Mouse (Mus musculus): ENCODE measurements around the gene Foxi3. TPM values are rescaled to one million over a fixed set of nuclear protein-coding genes. Genes with fewer than 3 reads are reported as not detected.

Foxi3 gene
- polyA plus RNA-seq, 1 experiment from 2014 or later = not detected

DNA sequence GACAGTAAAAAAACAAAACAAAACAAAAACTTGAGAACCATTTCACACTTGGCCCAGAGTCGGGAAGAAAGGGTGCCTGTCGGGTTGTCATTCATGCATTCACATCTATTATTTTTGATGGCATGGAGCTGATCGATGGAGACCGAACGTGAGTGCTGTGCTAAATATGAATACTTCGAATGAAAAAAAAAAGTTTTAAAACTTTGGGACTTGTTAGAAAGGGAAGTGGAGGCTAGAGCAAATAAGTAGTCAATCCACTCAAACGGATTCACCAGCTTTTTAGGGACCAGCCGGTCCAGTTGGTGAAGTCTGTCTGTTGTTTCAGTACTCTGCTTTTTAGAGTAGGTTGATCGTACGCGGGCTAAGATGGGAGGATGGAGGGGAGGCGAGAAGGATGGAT is 490 bp upstream of the Foxi3 start:
- peak overlapping the region; percentile 52 for H3K4me3 ChIP-seq
- no peaks in the 10 kb centered on the region for H3K9me3 ChIP-seq
- WGBS = under 1% methylated on average over 12 of the region's 12 CpGs
- no peak overlapping the region for H3K27ac ChIP-seq (replicated peaks)
- H3K9ac ChIP-seq (replicated peaks) = no peak overlapping the region
- no peak for ATAC-seq (ENCODE audit: low FRiP score, low read depth)
- peak overlapping the region; percentile 86 for H3K4me2 ChIP-seq (replicated peaks)
- peaks cover 14% of the 10 kb centered on the region for H3K4me1 ChIP-seq
- H3K27me3 ChIP-seq = peaks cover 74% of the 10 kb centered on the region
- H3K36me3 ChIP-seq = no peaks in the 10 kb centered on the region

DNA sequence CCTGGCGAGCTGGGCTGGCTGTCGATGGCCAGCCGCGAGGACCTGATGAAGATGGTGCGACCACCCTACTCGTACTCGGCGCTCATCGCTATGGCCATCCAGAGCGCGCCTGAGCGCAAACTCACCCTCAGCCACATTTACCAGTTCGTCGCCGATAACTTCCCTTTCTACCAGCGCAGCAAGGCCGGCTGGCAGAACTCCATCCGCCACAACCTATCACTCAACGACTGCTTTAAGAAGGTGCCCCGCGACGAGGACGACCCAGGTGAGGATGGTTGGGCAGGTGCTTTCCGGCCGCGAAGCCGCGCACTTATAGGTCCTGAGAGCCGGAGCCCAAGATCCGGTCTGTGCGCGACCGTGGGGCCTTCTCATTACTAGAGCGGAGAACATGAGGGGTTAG is 605 bp downstream of the Foxi3 start:
- Histone ChIP-seq H3K4me1 (peaks cover 14% of the 10 kb centered on the region), H3K4me3 (peak overlapping the region; percentile 52), H3K4me2 (replicated peaks) (peak overlapping the region; percentile 86), H3K9me3 (no peaks in the 10 kb centered on the region), H3K27ac (replicated peaks) (no peak overlapping the region), H3K9ac (replicated peaks) (peak overlapping the region; percentile 41; the same call in 1 of the 2 replicates), H3K27me3 (peaks cover 77% of the 10 kb centered on the region), H3K36me3 (no peaks in the 10 kb centered on the region)
- under 1% methylated on average over 34 of the region's 34 CpGs for WGBS
- ATAC-seq (ENCODE audit: low FRiP score, low read depth) = no peak; the same call in 1 of the 2 replicates

DNA sequence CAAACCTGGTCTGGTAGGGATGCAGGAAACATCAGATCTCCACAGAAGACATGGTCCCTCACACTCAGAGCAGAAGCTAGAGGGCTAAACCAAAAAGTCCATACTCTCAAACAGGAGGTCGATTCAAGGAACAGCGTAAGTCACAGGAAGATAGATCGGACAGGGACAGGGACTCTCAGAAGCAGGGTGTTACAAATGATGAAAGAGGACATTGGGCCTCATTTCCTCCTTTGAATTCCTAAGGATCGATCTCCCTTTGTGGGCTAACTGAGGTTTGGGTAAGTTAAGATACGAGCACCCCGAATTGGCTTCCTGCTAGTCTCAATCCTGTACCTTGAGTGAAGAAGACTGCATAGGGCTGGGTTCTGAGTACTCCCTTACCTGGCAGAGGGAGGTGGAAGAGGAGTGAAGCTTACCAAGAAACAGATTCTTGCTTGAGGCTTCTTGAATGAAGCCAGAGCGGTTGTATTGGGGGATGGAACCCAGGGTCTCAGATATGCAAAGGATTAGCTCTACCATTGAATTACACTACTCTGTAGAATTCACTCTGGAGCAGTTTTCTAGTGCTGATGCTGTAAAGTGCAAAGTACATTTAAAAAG is 1.1 kb downstream of the Foxi3 start:
- peak overlapping the region; percentile 86; the same call in 1 of the 2 replicates for H3K4me2 ChIP-seq (replicated peaks)
- no peak for ATAC-seq (ENCODE audit: low FRiP score, low read depth)

DNA sequence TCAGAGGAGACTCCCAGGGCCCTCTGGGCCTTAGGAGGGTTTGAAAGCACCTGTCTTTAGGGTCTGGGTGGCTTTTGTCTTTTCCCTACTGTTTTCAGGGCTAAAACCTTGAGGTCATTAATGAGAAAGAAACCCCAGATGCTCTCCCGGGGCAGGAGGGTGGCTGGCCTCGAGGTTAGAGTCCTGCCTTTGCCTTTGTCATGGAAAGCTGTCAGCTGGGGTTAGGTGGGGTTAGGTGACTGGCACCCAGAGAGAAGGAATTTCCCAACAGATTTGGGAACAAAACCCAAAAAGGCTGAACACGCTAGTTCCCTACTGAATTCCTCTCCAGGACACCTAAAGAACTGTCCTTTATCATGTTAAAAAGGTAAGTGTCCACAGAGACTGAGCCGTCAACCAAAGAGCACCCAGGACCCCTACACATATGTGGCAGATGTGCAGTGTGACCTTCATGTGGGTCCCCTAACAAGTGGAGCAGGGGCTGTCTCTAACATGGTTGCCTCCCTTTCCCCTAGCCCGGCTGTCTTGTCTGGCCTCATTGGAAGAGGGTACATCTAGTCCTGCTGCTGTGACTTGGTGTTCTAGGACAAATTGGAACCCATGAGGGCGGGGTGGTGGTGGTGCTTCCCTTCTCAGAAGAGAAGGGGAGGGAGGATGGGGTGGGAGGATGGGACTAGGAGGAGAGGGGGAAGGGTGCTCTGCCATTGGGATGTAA is 7.9 kb downstream of the Foxi3 start:
- Histone ChIP-seq H3K4me1 (peaks cover 16% of the 10 kb centered on the region), H3K27ac (replicated peaks) (no peak overlapping the region), H3K36me3 (no peaks in the 10 kb centered on the region), H3K9me3 (no peaks in the 10 kb centered on the region), H3K27me3 (peaks cover 56% of the 10 kb centered on the region), H3K9ac (replicated peaks) (no peak overlapping the region), H3K4me3 (no peak overlapping the region), H3K4me2 (replicated peaks) (no peak overlapping the region)
- WGBS = 20% methylated on average over 6 of the region's 6 CpGs
- ATAC-seq (ENCODE audit: low FRiP score, low read depth) = no peak

More for the DNA sequence above, 1.1 kb downstream of the Foxi3 start:
- peaks cover 14% of the 10 kb centered on the region for H3K4me1 ChIP-seq
- no peak overlapping the region for H3K9ac ChIP-seq (replicated peaks)
- H3K27me3 ChIP-seq = peaks cover 74% of the 10 kb centered on the region
- 7% methylated on average over 7 of the region's 7 CpGs for WGBS
- H3K9me3 ChIP-seq = no peaks in the 10 kb centered on the region
- H3K27ac ChIP-seq (replicated peaks) = no peak overlapping the region
- peak overlapping the region; percentile 52 for H3K4me3 ChIP-seq
- H3K36me3 ChIP-seq = no peaks in the 10 kb centered on the region

DNA sequence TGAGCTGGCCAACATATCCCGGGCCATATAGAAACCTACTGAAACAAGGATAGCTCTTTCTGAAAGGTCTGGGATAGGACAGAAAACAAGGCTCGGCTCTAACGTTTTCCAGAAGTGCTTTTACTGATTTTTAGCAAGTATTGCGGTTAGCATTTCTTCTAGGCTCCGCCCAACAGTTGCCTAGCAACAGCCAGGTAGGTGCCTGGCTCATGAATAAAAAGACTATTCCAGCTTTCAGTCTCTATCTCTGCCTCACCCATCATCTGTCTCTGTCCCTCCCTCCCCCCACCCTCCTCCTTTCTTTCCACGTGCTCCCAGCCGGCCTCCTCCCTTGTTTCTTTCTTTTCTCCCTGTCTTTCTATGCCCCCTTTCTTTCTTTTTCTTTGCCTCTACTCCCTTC is 9.4 kb downstream of the Foxi3 start:
- no peaks in the 10 kb centered on the region for H3K9me3 ChIP-seq
- no peak overlapping the region for H3K4me2 ChIP-seq (replicated peaks)
- peaks cover 42% of the 10 kb centered on the region for H3K27me3 ChIP-seq
- H3K4me1 ChIP-seq = peaks cover 16% of the 10 kb centered on the region
- WGBS = 26% methylated on average over 7 of the region's 7 CpGs
- H3K4me3 ChIP-seq = no peak overlapping the region
- ATAC-seq (ENCODE audit: low FRiP score, low read depth) = no peak
- H3K9ac ChIP-seq (replicated peaks) = no peak overlapping the region
- no peak overlapping the region for H3K27ac ChIP-seq (replicated peaks)
- H3K36me3 ChIP-seq = no peaks in the 10 kb centered on the region

DNA sequence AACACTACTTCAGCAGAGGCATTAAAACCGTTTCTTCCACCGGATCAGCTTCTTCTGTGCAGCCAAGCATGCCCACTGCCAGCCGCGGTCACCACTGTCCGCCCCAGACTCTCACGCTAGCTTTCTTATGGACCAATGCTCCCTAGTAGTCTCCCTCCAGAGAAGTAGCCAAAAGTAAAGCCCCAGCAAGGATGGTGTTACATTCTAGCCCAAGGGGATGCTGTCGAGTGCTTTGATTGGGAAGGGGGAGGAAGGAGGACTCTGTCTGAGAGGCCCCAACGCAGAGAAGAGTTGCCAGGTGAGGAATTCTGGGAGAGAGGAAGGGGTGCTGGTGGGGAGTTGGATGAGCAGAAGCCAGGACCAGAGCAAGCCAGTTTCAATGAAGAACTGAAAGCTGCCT is 11.1 kb downstream of the Foxi3 start:
- Histone ChIP-seq H3K4me2 (replicated peaks) (peak overlapping the region; percentile 47), H3K27ac (replicated peaks) (no peak overlapping the region), H3K9ac (replicated peaks) (no peak overlapping the region), H3K36me3 (no peaks in the 10 kb centered on the region), H3K4me3 (peak overlapping the region; percentile 12), H3K4me1 (peaks cover 16% of the 10 kb centered on the region), H3K27me3 (peaks cover 37% of the 10 kb centered on the region), H3K9me3 (no peaks in the 10 kb centered on the region)
- WGBS = under 1% methylated on average over 7 of the region's 8 CpGs
- 0 out of 2 replicates have a peak, but pooled peaks have one; percentile 27 for ATAC-seq (ENCODE audit: low FRiP score, low read depth)

DNA sequence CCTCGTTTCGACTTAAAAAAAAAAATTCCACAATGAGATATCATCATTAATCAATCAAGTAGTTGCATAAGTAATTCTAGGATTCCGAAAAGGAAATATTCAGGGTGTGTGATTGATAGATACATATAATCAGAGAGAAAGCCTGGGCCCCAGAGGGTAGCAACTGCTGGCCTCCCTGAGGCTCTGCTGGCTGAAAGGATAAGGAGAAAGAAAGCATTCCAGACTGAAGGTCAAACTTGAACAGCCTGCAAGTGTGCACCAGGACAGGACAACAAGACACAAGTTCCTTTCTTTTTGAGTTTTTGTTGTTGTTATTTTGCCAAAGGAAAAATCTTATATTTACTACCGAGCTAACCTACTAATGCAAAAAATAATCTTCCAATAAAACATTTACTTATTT is 12.0 kb downstream of the Foxi3 start:
- Histone ChIP-seq H3K4me3 (no peak overlapping the region), H3K4me1 (peaks cover 16% of the 10 kb centered on the region), H3K4me2 (replicated peaks) (no peak overlapping the region), H3K27me3 (peaks cover 31% of the 10 kb centered on the region), H3K27ac (replicated peaks) (no peak overlapping the region), H3K36me3 (no peaks in the 10 kb centered on the region), H3K9me3 (no peaks in the 10 kb centered on the region), H3K9ac (replicated peaks) (no peak overlapping the region)
- 68% methylated on average over 4 of the region's 4 CpGs for WGBS
- no peak for ATAC-seq (ENCODE audit: low FRiP score, low read depth)

DNA sequence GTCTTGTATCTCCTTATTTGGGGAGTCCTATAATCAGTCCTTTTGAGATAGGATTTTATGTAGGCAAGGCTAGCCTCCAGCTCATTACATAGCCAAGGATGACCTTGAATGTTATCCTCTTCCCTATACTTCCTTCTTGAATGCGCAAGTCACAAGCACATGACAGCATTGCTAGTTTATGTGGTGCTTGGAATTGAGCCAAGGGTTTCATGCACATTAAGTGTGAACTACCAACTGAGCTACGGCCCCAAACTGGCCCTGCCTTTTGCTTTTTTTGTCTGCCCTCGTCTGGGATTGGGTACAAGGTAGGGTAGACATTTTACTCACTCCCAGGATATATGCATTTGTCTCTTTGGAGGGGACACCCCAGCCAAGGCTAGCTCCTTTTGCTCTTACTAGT is 16.7 kb downstream of the Foxi3 start:
- 75% methylated on average over 3 of the region's 3 CpGs for WGBS
- Histone ChIP-seq H3K27me3 (no peaks in the 10 kb centered on the region), H3K27ac (replicated peaks) (no peak overlapping the region), H3K9ac (replicated peaks) (no peak overlapping the region), H3K4me3 (no peak overlapping the region), H3K9me3 (no peaks in the 10 kb centered on the region), H3K36me3 (no peaks in the 10 kb centered on the region), H3K4me1 (peaks cover 3% of the 10 kb centered on the region; the same call in 1 of the 2 replicates), H3K4me2 (replicated peaks) (no peak overlapping the region)
- ATAC-seq (ENCODE audit: low FRiP score, low read depth) = no peak

DNA sequence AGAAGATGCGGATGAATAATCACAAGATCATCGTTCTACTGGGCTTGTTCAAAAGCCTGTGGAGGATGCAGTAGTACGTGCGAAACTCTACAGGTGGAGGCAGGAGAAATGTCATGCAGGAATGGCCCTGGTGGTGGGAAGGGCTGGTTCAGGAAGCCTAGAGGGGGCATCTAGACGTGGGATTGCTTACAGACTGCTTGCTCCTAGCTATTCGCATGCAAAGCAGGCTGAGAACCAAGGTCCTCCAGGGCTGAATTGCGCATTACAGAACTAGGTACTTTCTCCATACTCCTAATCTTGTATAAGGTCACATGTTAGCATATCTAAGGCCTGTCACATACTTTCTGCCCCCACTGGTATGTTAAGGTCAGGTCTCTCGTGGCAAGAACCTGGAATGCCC is 24.7 kb downstream of the Foxi3 start:
- H3K27me3 ChIP-seq = no peaks in the 10 kb centered on the region
- no peaks in the 10 kb centered on the region for H3K9me3 ChIP-seq
- no peak overlapping the region for H3K4me3 ChIP-seq
- no peak overlapping the region for H3K4me2 ChIP-seq (replicated peaks)
- H3K36me3 ChIP-seq = no peaks in the 10 kb centered on the region
- ATAC-seq (ENCODE audit: low FRiP score, low read depth) = no peak
- no peak overlapping the region for H3K27ac ChIP-seq (replicated peaks)
- no peaks in the 10 kb centered on the region for H3K4me1 ChIP-seq
- H3K9ac ChIP-seq (replicated peaks) = no peak overlapping the region
- 81% methylated on average over 8 of the region's 8 CpGs for WGBS

DNA sequence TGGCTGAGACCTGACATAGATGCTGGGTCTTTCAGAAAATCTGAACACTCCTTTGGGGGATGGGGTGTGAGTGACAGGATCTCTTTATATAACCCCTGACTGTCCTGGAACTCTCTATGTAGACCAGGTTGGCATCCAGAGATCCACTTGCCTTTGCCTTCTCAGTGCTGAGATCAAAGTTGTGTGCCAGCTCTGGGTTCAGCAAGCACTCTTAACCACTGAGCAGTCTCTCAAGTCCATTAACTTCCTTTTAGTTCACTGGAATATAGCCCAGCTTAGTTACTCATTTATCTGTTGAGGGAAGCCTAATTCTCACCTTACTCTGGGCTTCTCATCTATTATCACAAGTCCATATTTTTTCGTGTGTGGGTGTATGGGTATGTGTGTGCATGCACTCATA is 26.1 kb downstream of the Foxi3 start:
- Histone ChIP-seq H3K9ac (replicated peaks) (no peak overlapping the region), H3K36me3 (no peaks in the 10 kb centered on the region), H3K27me3 (no peaks in the 10 kb centered on the region), H3K27ac (replicated peaks) (no peak overlapping the region), H3K4me1 (peaks cover 5% of the 10 kb centered on the region; the same call in 1 of the 2 replicates), H3K9me3 (no peaks in the 10 kb centered on the region), H3K4me3 (no peak overlapping the region), H3K4me2 (replicated peaks) (no peak overlapping the region)
- ATAC-seq (ENCODE audit: low FRiP score, low read depth) = no peak
- 87% methylated on average over 1 of the region's 1 CpGs for WGBS

DNA sequence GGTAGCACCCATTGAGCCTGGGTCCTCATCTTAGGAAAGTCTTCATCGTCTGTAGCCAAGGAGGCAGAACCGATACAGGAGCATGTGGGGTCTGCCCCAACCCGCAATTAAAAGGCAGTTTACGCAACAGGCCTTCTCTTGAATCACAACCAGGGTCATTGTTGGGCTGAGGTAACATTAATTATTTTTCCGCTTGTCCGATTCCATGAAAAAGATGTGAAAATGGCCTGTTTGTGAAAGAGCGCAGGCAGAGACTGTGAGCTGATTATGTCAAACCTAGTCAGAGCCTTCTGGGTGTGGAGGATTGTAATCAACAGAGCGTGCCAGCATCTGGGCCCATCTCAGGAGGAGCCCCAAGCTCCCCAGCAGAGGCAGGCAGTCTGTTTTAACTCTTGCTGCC is 30.4 kb downstream of the Foxi3 start:
- Histone ChIP-seq H3K4me3 (no peak overlapping the region), H3K9me3 (no peaks in the 10 kb centered on the region), H3K27me3 (no peaks in the 10 kb centered on the region), H3K27ac (replicated peaks) (no peak overlapping the region), H3K4me2 (replicated peaks) (no peak overlapping the region), H3K9ac (replicated peaks) (no peak overlapping the region), H3K36me3 (no peaks in the 10 kb centered on the region), H3K4me1 (peaks cover 5% of the 10 kb centered on the region; the same call in 1 of the 2 replicates)
- 43% methylated on average over 8 of the region's 8 CpGs for WGBS
- no peak for ATAC-seq (ENCODE audit: low FRiP score, low read depth)

DNA sequence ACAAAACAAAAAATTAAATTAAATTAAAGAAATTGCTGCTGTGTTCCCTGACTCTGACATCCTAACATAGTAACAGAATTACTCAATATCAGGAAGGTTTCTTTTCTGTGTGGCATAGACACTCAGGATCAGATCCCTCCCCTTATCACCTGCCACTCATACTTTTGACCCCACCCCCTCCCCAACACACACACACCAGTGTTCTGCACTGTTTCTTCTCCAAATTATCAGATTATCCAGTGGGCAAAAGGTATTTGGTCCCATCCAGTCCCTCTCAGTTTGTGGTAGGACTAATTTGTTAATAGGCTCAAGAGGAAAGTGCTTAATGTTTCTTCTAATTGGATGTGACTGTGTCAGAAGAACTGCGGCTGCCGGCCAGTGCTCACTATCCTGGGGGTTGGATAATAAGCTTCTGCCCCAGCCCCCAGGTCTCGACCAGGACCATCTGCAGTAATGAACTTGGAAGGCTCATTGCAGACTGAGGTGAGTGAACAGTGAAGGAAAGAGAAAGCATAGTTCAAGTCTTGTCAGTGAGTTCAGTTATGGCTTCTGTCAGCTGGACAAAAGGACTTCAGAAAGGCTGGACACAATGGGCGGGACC is 39.9 kb downstream of the Foxi3 start:
- no peak overlapping the region for H3K4me3 ChIP-seq
- H3K9ac ChIP-seq (replicated peaks) = no peak overlapping the region
- H3K36me3 ChIP-seq = no peaks in the 10 kb centered on the region
- no peaks in the 10 kb centered on the region for H3K27me3 ChIP-seq
- no peak overlapping the region for H3K27ac ChIP-seq (replicated peaks)
- H3K9me3 ChIP-seq = no peaks in the 10 kb centered on the region
- 56% methylated on average over 4 of the region's 4 CpGs for WGBS
- H3K4me1 ChIP-seq = no peaks in the 10 kb centered on the region
- no peak for ATAC-seq (ENCODE audit: low FRiP score, low read depth)
- no peak overlapping the region for H3K4me2 ChIP-seq (replicated peaks)

Measured in midbrain, embryonic 12.5 days (tissue).